Mouse (Mus musculus) neural tube, embryonic 15.5 days (tissue): ENCODE data around the gene Synrg. TPM values are rescaled to one million over a fixed set of nuclear protein-coding genes. Genes with fewer than 3 reads are reported as not detected.

Experiments used
- ATAC-seq: fragments of 200-750 bp; cut with Nextera tagmentation; 2 replicates; pipeline ENCODE4 v1.8.0; 2017; ENCODE audit warnings: mild to moderate bottlenecking, moderate TSS enrichment, moderate library complexity; ENCODE audit not compliant: low FRiP score
- H3K27ac ChIP-seq: fragments of 300-500 bp; sonication (generic); replicated peaks from 2 replicates; pipeline ENCODE4 v1.5.1; 2015; ENCODE audit warnings: mild to moderate bottlenecking, inconsistent platforms
- H3K27me3 ChIP-seq: fragments of 300-500 bp; sonication (generic); replicated peaks from 2 replicates; pipeline ENCODE4 v1.6.1; 2015; ENCODE audit warnings: inconsistent platforms
- H3K36me3 ChIP-seq: fragments of 300-500 bp; sonication (generic); 2 replicates; pipeline ENCODE4 v1.6.1; 2015; ENCODE audit warnings: inconsistent platforms
- H3K4me1 ChIP-seq: fragments of 300-500 bp; sonication (generic); 2 replicates; pipeline ENCODE4 v1.6.1; 2015; ENCODE audit warnings: inconsistent platforms
- H3K4me2 ChIP-seq: fragments of 300-500 bp; sonication (generic); 2 replicates; pipeline ENCODE4 v1.6.1; 2015; ENCODE audit warnings: inconsistent platforms, mild to moderate bottlenecking, moderate library complexity
- H3K4me3 ChIP-seq: fragments of 300-500 bp; sonication (generic); replicated peaks from 2 replicates; pipeline ENCODE4 v1.5.1; 2015; ENCODE audit warnings: mild to moderate bottlenecking, inconsistent platforms
- H3K9ac ChIP-seq: fragments of 300-500 bp; sonication (generic); replicated peaks from 2 replicates; pipeline ENCODE4 v1.6.1; 2015; ENCODE audit warnings: mild to moderate bottlenecking, inconsistent platforms
- H3K9me3 ChIP-seq: fragments of 300-500 bp; sonication (generic); replicated peaks from 2 replicates; pipeline ENCODE4 v1.6.1; 2016; ENCODE audit warnings: inconsistent platforms
- WGBS: fragments of 180-500 bp; shearing (Covaris S2); methylation state at CpG from one replicate; pipeline ENCODE4 v1.1.7; 2015; ENCODE audit warnings: mixed read lengths; 5-methylcytosine and 5-hydroxymethylcytosine counted together
- polyA plus RNA-seq: library from polyadenylated mRNA; unstranded; fragments of >200 nt; fragmentation: Nextera tagmentation; extraction: Ambion mirVana; gene quantifications from 2 replicates; pipeline ENCODE4 v1.2.1, GENCODE M21; 2015

Synrg gene
- polyA plus RNA-seq, 1 experiment from 2014 or later = 18.3 TPM

DNA sequence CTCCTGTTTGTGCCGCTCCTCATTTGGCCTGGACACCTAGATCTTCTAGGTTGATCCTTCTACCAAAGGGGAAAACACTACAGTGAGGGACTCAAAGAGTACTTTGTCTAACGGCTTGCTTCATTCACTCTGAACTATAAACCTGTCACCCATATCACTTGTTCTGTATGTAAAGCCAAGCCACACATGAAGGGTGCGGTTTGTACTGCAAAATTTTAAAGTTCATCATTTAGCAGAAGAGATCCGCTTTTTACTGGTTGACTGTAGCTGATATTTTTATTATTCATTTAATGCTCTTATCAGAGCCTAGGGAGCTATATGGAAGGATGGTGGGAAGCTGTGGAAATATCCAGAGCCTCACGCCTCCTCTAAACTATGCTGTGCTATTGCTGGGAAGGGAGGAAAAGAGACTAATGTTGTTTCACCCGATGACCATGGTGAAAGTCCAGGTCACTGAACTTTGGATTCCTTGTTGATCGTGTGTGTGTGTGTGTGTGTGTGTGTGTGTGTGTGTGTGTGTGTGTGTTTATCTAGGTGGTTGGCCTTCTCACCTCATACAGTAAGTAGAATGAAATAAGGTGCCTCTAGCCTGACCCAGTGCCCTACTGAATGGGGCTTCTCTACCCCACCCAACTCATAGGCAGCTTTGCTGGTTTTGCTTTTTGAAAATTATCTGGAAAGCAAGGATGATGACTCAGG, 52.7 kb downstream of the Synrg start:
- Histone ChIP-seq H3K27me3 (no peaks in the 10 kb centered on the region), H3K4me2 (no peak overlapping the region), H3K9ac (no peak overlapping the region), H3K4me1 (peaks cover 14% of the 10 kb centered on the region; the same call in 1 of the 2 replicates), H3K4me3 (no peak overlapping the region), H3K9me3 (no peaks in the 10 kb centered on the region), H3K36me3 (peaks cover 35% of the 10 kb centered on the region), H3K27ac (no peak overlapping the region)
- 82% methylated on average over 7 of the region's 7 CpGs for WGBS
- ATAC-seq = no peak

DNA sequence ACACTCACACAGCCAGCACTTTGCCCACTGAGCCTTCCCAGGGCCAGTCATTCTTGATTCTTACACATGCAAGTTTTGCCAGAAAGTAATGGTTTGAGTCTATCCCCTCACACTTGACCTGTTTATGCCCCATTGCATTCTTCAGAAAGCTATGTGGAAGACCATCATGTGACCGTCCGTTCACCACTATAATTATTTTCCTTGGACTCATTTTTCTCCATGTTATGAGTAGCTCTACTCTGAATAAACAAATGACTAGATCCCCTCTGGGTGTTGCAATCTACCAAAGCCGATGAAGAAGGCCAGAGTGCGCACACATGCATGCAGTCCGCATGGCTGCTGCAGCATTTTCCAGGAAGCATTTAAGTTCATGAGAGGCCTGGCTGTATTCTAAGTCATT, 63.0 kb downstream of the Synrg start:
- 95% methylated on average over 5 of the region's 5 CpGs for WGBS
- H3K4me2 ChIP-seq = no peak overlapping the region
- H3K4me1 ChIP-seq = no peaks in the 10 kb centered on the region
- no peak overlapping the region for H3K9ac ChIP-seq
- no peak overlapping the region for H3K4me3 ChIP-seq
- peaks cover 91% of the 10 kb centered on the region for H3K36me3 ChIP-seq
- no peak overlapping the region for H3K27ac ChIP-seq
- ATAC-seq = no peak
- no peaks in the 10 kb centered on the region for H3K27me3 ChIP-seq
- H3K9me3 ChIP-seq = no peaks in the 10 kb centered on the region

DNA sequence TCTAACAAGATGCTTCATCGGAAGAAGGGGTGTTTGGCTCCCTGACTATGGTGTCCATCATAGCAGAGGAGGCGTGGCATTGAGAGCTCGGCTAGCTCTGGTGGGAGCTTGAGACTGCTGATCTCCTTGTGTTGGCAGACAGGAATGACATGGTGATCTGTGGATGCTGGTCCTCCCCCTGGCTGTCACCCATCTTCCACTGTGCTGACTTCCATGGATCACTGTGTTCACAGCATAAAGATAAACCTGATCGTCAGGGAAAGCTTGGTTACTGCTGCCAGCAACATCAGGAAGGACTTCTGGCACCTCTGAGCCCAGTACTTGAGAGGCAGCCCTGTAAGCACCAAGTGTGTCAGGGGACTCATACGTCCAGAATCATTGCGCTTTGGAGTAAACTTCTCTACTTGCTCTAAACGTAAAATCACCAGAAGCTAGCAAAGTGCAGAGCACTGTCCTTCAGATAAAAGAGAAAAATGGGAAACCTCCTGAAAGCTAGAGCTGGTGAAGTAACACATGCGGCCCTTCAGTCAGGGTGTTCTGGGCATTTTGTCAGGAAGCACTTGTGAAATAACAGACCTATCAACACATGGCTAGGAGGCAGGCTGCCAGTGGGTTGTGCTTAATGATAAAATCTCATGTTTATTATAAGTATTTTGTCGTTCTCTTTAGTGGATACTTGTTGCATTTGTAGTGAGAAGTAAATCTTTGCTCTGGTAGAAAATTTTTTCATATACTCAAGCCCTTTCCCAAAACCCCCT, 64.2 kb downstream of the Synrg start:
- Histone ChIP-seq H3K4me1 (no peaks in the 10 kb centered on the region), H3K4me3 (no peak overlapping the region), H3K36me3 (peaks cover 92% of the 10 kb centered on the region), H3K9ac (no peak overlapping the region), H3K27ac (no peak overlapping the region), H3K4me2 (no peak overlapping the region), H3K27me3 (no peaks in the 10 kb centered on the region), H3K9me3 (no peaks in the 10 kb centered on the region)
- WGBS = 83% methylated on average over 9 of the region's 9 CpGs
- no peak for ATAC-seq

DNA sequence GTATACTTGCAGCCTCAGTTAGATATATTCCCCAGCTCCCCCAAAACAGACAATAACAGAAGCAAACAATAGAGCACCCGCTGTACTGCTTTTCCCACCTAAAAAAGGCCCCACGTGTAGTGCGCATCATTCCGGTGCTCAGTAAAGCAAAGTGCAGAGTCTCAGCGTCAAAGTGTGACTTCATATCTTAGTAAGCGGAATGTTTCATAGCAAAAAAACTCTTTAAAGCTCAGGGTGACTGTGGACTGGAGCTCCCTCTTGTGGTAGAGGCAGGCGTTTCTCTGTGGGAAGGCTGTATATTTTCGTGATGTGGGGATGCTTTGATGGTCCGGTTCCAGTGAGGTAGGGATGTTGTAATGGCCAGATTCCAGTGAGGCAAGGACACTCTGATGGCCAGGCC, 67.7 kb downstream of the Synrg start:
- no peak overlapping the region for H3K4me2 ChIP-seq
- whole genome bisulfite sequencing = 60% methylated on average over 9 of the region's 9 CpGs
- peaks cover 82% of the 10 kb centered on the region for H3K36me3 ChIP-seq
- no peaks in the 10 kb centered on the region for H3K27me3 ChIP-seq
- H3K4me1 ChIP-seq = no peaks in the 10 kb centered on the region
- H3K4me3 ChIP-seq = no peak overlapping the region
- no peak overlapping the region for H3K9ac ChIP-seq
- no peak for ATAC-seq
- no peak overlapping the region for H3K27ac ChIP-seq
- H3K9me3 ChIP-seq = no peaks in the 10 kb centered on the region

DNA sequence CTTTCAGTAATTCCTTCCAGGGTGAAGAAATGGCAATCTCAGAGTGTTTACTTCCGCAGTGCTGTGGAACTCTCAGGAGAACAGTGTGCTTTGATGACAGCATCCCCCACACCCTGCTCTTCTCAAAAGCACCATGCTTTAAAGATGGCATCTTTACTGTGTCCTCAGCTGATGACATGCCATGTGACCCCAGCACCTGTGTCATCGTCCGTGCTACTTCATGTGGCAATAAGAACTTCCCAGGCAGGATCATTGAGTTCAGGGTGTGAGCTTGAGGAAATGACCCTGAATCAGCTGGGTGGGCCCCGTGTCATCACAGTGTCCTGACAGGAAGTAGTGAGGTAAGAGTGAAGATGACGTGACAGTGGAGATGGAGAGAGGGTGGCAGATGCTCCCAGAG, 68.3 kb downstream of the Synrg start:
- 91% methylated on average over 5 of the region's 5 CpGs for WGBS
- Histone ChIP-seq H3K9me3 (no peaks in the 10 kb centered on the region), H3K4me3 (no peak overlapping the region), H3K27ac (no peak overlapping the region), H3K27me3 (no peaks in the 10 kb centered on the region), H3K9ac (no peak overlapping the region), H3K4me1 (no peaks in the 10 kb centered on the region), H3K4me2 (no peak overlapping the region), H3K36me3 (peaks cover 77% of the 10 kb centered on the region)
- no peak for ATAC-seq

DNA sequence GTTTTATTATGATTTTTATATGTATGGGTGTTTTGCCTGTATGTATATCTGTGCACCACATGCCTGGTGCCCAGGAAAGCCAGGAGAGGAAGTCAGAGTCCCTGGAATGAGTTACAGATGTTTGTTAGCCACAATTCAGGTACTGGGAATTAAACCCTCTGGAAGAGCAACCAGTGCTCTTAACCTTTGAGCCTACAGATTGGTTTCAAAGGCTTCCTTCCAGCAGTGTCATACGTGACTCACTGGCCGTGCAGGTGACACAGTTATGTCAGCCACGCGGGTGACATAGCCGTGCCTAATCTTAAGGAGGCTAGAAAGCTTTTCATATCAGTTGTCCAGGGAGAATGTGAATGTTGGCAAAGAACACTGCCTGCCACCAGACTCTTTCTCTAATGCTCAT, 69.4 kb downstream of the Synrg start:
- Histone ChIP-seq H3K27ac (no peak overlapping the region), H3K9ac (no peak overlapping the region), H3K9me3 (no peaks in the 10 kb centered on the region), H3K36me3 (peaks cover 70% of the 10 kb centered on the region), H3K4me2 (no peak overlapping the region), H3K27me3 (no peaks in the 10 kb centered on the region), H3K4me1 (no peaks in the 10 kb centered on the region), H3K4me3 (no peak overlapping the region)
- 93% methylated on average over 5 of the region's 5 CpGs for WGBS
- no peak for ATAC-seq

DNA sequence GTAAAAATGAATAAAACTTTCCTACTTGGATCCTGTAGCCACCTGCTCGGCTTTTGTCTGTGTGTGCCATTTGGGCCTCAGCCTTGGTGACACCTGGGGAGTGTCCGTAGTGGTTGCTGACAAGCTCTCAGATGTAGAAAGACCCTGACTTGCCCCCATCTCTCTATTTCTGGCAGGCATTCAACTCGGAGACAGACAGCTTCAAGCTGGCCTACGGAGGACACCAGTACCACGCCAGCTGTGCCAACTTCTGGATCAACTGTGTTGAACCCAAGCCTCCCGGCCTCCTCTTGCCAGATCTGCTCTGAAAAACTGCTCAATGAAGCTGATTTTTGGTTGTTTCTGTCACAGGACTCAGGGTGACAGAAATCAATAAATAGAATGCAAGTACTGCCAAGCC, 76.4 kb downstream of the Synrg start:
- no peak for ATAC-seq
- 85% methylated on average over 6 of the region's 6 CpGs for WGBS
- no peaks in the 10 kb centered on the region for H3K27me3 ChIP-seq
- no peaks in the 10 kb centered on the region for H3K9me3 ChIP-seq
- peaks cover 40% of the 10 kb centered on the region for H3K36me3 ChIP-seq
- H3K27ac ChIP-seq = no peak overlapping the region
- no peak overlapping the region for H3K4me3 ChIP-seq
- H3K4me2 ChIP-seq = no peak overlapping the region
- H3K4me1 ChIP-seq = peaks cover 21% of the 10 kb centered on the region
- H3K9ac ChIP-seq = no peak overlapping the region

DNA sequence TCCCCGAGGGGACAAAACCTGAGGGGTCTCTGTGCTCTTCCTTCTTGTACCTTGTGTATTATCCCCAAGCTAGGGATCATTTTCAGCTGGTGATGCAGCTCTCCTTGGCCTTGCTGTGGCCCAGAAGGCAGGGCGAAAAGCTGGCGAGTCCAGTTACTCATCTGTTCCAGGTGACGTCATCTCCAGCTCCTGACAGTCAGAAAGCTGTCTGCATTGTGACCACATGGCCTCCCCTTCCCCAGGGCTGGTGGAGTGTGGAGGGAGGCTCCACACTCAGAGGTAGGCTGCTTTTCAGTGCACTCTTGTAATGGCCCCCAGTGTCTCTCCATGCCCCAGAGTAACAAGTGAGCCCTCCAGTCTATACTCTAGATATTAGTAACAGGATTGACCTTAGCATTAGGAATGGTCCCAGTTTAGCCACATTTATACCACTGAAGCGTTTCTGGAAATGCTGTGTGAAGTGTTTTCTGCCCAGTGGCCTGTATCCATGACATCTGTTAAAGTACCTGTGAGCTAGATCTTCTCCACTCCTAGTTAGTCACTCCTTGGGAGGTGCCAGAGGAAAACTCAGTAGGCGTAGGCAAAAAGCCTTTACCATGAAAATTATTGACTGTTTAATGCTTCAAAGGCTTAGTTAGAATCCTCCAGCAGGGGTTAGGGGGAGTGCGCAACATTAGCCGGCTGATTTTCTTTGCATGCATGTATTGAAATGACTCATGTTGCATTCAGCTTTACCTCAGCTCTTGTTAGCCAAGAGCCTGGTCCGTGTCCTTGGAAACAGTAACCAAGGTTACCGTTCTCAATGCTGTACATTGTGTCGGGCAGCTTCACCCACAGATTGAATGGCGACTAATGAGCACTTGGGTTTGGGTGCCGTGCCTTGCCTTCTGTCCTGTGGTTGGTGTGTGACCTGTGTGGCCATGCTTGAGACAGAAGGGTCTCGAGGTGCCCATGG, 78.9 kb downstream of the Synrg start:
- peak overlapping the region; percentile 69 for H3K27ac ChIP-seq
- H3K27me3 ChIP-seq = no peaks in the 10 kb centered on the region
- ATAC-seq = peak; percentile 89
- H3K9me3 ChIP-seq = no peaks in the 10 kb centered on the region
- H3K9ac ChIP-seq = no peak overlapping the region
- peaks cover 29% of the 10 kb centered on the region for H3K36me3 ChIP-seq
- no peak overlapping the region for H3K4me3 ChIP-seq
- H3K4me2 ChIP-seq = no peak overlapping the region
- H3K4me1 ChIP-seq = peaks cover 32% of the 10 kb centered on the region
- WGBS = 19% methylated on average over 14 of the region's 14 CpGs

DNA sequence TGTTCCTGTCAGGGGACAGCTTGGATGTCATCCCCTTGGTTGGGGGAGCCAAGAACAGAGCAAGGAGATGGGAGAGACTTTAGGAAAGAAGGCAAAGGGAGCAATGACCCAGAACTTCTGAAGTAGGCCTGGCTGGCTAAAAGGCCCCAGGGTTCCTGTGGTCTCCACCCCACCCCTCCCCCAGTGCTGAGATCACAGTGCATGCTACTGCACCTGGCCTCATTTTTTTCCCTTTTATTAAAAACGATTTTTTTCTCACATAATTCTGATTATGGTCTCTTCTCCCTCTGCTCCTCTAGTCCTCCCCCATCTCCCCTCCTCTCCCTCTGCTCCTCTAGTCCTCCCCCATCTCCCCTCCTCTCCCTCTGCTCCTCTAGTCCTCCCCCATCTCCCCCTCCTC, 80.8 kb downstream of the Synrg start:
- Histone ChIP-seq H3K36me3 (peaks cover 13% of the 10 kb centered on the region), H3K9me3 (no peaks in the 10 kb centered on the region), H3K27me3 (no peaks in the 10 kb centered on the region), H3K4me2 (no peak overlapping the region), H3K9ac (no peak overlapping the region), H3K4me3 (no peak overlapping the region), H3K27ac (no peak overlapping the region), H3K4me1 (peaks cover 39% of the 10 kb centered on the region)
- WGBS = 31% methylated on average over 1 of the region's 1 CpGs
- no peak for ATAC-seq

DNA sequence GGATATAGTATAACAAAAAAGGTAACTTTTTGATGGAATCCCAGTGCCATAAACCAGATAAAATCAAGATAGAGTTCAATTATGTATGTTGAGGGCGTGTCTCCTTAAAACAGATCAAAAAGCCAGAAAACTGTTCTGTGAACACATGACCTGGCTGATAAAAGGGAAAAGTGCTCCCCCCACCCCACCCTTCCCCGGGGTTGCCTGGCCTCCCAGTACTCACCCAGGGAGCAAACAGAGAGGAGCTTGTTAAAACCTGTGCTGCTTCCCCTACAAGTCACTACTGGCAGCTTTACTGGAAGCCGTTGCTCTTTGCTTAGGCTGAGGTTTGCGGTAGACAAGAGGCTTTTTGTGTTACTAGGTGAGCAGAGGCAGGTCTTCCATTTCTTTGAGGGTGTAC, 83.0 kb downstream of the Synrg start:
- no peaks in the 10 kb centered on the region for H3K36me3 ChIP-seq
- H3K9ac ChIP-seq = no peak overlapping the region
- no peaks in the 10 kb centered on the region for H3K9me3 ChIP-seq
- H3K4me2 ChIP-seq = no peak overlapping the region
- H3K4me3 ChIP-seq = no peak overlapping the region
- WGBS = 69% methylated on average over 4 of the region's 4 CpGs
- H3K27ac ChIP-seq = no peak overlapping the region
- H3K4me1 ChIP-seq = peaks cover 39% of the 10 kb centered on the region
- no peak for ATAC-seq
- no peaks in the 10 kb centered on the region for H3K27me3 ChIP-seq

DNA sequence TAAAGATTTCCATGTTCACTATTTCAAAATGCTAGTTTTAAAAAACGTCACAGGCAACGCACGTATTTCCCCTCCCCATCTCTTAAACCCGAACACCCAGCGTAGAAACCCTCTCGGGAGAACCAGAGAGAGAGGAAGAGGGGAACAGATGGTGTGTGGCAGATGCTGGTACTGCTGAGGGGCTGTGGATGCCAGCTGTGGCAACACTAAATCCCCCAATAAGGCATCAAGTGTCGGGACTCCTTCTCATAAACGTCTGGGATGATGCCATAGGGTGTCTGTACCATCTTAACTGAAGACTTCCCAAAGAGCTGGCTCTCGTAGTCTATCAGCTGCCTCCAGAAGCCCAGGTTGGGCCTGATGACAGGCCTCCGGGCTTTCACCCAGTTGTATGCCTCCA, 84.2 kb downstream of the Synrg start:
- Histone ChIP-seq H3K4me2 (no peak overlapping the region), H3K9me3 (no peaks in the 10 kb centered on the region), H3K27ac (no peak overlapping the region), H3K4me3 (no peak overlapping the region), H3K36me3 (no peaks in the 10 kb centered on the region), H3K27me3 (no peaks in the 10 kb centered on the region), H3K4me1 (peaks cover 30% of the 10 kb centered on the region), H3K9ac (0 out of 2 replicates have a peak overlapping the region, but pooled peaks have one; percentile 20)
- 46% methylated on average over 10 of the region's 10 CpGs for WGBS
- ATAC-seq = no peak
